Mouse (Mus musculus) stomach, embryonic 15.5 days (tissue): Measurements from ENCODE around the gene Gpr146. TPM values are rescaled to one million over a fixed set of nuclear protein-coding genes. Genes with fewer than 3 reads are reported as not detected.

Experiments
- ATAC-seq: fragments of 200-750 bp; cut with Nextera tagmentation; 2 replicates; pipeline ENCODE4 v1.8.0; 2017; ENCODE audit warnings: low read depth, moderate number of reproducible peaks, moderate TSS enrichment; ENCODE audit not compliant: insufficient read depth, low FRiP score
- H3K27ac ChIP-seq: fragments of 300-500 bp; sonication (generic); 2 replicates; pipeline ENCODE4 v1.5.1; 2015; ENCODE audit warnings: mild to moderate bottlenecking, inconsistent platforms
- H3K27me3 ChIP-seq: fragments of 300-500 bp; sonication (generic); replicated peaks from 2 replicates; pipeline ENCODE4 v1.6.1; 2015; ENCODE audit warnings: inconsistent platforms
- H3K36me3 ChIP-seq: fragments of 300-500 bp; sonication (generic); 2 replicates; pipeline ENCODE4 v1.6.1; 2015; ENCODE audit warnings: inconsistent platforms
- H3K4me1 ChIP-seq: fragments of 300-500 bp; sonication (generic); 2 replicates; pipeline ENCODE4 v1.6.1; 2015; ENCODE audit warnings: inconsistent platforms
- H3K4me2 ChIP-seq: fragments of 300-500 bp; sonication (generic); 2 replicates; pipeline ENCODE4 v1.6.1; 2015; ENCODE audit warnings: mild to moderate bottlenecking, inconsistent platforms
- H3K4me3 ChIP-seq: fragments of 300-500 bp; sonication (generic); replicated peaks from 2 replicates; pipeline ENCODE4 v1.5.1; 2015; ENCODE audit warnings: inconsistent platforms
- H3K9ac ChIP-seq: fragments of 300-500 bp; sonication (generic); 2 replicates; pipeline ENCODE4 v1.6.1; 2015; ENCODE audit warnings: inconsistent platforms
- H3K9me3 ChIP-seq: fragments of 300-500 bp; sonication (generic); 2 replicates; pipeline ENCODE4 v1.6.1; 2016; ENCODE audit warnings: inconsistent platforms
- WGBS: fragments of 180-500 bp; shearing (Covaris S2); methylation state at CpG from one replicate; pipeline ENCODE4 v1.1.7; 2015; 5-methylcytosine and 5-hydroxymethylcytosine counted together
- polyA plus RNA-seq: library from polyadenylated mRNA; unstranded; fragments of >200 nt; fragmentation: Nextera tagmentation; extraction: Ambion mirVana; gene quantifications from 2 replicates; pipeline ENCODE4 v1.2.1, GENCODE M21; 2015

Gpr146 gene
- polyA plus RNA-seq, 1 experiment from 2014 or later, result 3.3 TPM

DNA sequence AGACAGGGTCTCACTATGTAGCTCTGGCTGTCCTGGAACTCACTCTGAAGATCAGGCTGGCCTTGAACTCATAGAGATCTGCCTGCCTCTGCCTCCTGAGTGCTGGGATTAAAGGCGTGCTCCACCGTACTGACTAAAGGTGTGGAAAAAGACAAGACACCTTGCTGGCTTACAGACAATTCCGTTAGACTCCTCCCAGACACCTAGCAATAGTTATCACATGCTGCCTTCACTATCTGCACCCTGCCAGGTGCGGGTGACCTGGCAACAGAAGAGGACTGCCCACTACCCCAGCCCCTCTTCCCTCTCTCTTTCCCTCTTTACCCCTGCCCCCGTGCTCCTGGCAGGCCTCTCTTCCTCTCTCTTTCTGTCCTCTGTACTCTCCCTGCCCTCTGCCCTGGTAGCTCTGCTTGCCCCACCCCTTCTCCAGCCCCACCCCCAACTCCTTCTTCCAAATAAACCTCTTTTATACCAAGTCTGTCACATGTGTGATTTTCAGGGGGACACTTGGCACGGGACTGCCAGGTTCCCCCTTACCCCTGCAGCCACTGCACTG lies 3.5 kb upstream of the Gpr146 start:
- Histone ChIP-seq H3K4me1 (peaks cover 43% of the 10 kb centered on the region), H3K36me3 (no peaks in the 10 kb centered on the region), H3K27me3 (no peaks in the 10 kb centered on the region), H3K9me3 (no peaks in the 10 kb centered on the region), H3K4me3 (no peak overlapping the region), H3K4me2 (no peak overlapping the region), H3K27ac (no peak overlapping the region), H3K9ac (no peak overlapping the region)
- ATAC-seq, result no peak
- 74% methylated on average over 6 of the region's 6 CpGs for WGBS

DNA sequence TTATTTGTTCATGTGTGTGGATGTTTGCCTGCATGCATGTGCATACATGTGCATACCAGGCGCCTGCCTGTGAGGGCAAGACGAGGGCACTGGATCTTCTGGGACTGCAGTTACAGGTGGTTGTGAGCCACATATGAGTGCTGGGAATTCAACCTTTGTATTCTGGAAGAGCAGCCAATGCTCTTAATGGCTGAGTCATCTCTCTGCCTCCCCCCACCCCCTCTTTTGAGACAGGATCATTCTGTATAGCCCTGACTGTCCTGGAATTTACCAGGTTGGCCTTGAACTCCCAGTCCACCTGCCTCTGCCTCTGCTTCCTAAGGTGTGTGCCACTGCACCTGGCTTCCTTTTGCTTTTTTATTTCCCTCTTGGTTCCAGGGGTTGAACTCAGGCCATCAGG lies 2.7 kb upstream of the Gpr146 start:
- Histone ChIP-seq H3K9me3 (no peaks in the 10 kb centered on the region), H3K36me3 (no peaks in the 10 kb centered on the region), H3K9ac (no peak overlapping the region), H3K27me3 (no peaks in the 10 kb centered on the region), H3K4me3 (no peak overlapping the region), H3K4me2 (no peak overlapping the region), H3K4me1 (peaks cover 52% of the 10 kb centered on the region), H3K27ac (no peak overlapping the region)
- ATAC-seq, result no peak
- WGBS, result 72% methylated on average over 2 of the region's 2 CpGs

DNA sequence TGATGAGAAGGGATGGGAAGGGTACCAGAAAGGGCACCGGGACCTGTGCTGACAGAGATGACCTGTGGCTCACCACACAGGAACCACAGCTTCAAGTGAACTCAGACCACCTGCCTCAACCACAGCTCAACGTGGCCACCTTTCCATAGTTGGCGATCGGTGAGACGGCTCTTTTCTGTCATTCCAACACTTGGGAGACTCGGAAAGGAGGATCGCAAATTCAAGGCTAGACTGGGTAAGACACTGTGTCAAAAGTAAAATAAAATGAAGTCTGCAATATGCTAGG lies 717 bp downstream of the Gpr146 start:
- no peak overlapping the region for H3K4me3 ChIP-seq
- H3K27me3 ChIP-seq, result no peaks in the 10 kb centered on the region
- no peak overlapping the region for H3K9ac ChIP-seq
- peaks cover 51% of the 10 kb centered on the region for H3K4me1 ChIP-seq
- no peaks in the 10 kb centered on the region for H3K36me3 ChIP-seq
- WGBS, result 78% methylated on average over 7 of the region's 7 CpGs
- ATAC-seq, result no peak
- peak overlapping the region; percentile 72; the same call in 1 of the 2 replicates for H3K27ac ChIP-seq
- no peak overlapping the region for H3K4me2 ChIP-seq
- H3K9me3 ChIP-seq, result no peaks in the 10 kb centered on the region

DNA sequence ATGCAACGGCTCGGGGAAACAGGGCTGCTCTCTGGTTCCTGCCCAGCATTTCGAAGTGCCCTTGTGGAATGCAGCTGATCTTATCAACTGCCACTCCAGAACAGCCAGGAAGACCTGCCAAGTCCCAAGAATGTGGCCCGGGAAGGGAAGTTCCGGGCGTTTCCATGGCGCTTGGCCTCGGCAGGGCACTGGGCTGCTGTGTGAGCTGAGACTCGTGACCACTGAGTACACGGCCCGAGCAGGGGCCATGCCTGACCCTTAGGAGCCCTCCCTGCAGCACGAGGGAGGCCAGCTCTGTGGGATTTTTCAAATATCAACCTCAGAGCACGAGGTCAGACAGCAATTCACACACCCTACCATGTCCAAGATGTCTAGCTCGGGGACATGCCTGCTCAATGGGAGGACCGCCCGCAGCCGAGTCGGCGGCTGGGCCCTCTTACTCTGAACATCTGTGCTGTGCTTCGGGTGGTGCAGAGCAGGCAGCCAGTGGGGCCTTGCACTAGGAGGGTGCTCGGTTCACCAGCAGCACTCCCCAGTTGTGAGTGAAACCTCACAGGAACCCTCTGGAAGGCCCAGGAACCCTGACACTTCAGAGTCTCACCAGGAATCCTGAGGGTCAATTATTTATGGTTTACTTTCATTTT lies 1.6 kb downstream of the Gpr146 start:
- peaks cover 49% of the 10 kb centered on the region for H3K4me1 ChIP-seq
- H3K4me2 ChIP-seq, result peak overlapping the region; percentile 12; the same call in 1 of the 2 replicates
- ATAC-seq, result peak; percentile 12; the same call in 1 of the 2 replicates
- no peaks in the 10 kb centered on the region for H3K27me3 ChIP-seq
- H3K36me3 ChIP-seq, result no peaks in the 10 kb centered on the region
- no peaks in the 10 kb centered on the region for H3K9me3 ChIP-seq
- H3K27ac ChIP-seq, result peak overlapping the region; percentile 79
- no peak overlapping the region for H3K4me3 ChIP-seq
- no peak overlapping the region for H3K9ac ChIP-seq
- WGBS, result 38% methylated on average over 21 of the region's 21 CpGs

DNA sequence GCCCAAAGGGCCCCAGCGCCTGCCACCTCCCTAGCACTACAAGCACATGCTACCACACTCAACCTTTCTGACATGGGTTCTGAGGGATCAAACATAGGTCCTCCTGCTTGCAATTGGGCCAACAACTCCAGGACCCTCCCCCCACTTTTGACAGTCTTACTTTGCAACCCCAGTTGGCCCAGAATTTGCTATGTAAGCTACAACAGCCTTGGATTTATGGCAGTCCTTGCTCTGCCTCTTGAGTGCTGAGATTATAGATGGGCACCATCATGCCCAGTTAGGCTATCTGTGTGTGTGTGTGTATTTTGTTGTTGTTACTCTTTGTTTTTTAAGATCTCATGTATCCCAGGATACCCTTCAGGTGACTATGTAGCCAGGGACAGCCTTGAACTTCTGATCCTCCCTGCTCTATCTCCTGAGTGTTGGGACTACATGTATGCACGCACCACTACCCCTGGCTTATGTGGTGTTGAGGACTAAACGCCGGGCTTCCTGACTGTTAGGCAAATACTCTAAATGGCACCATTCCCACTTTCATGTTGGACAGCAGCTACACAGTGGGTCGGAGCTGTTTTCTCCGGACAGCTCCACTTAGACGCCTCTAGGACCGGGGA lies 2.4 kb downstream of the Gpr146 start:
- Histone ChIP-seq H3K4me1 (peaks cover 47% of the 10 kb centered on the region), H3K9ac (no peak overlapping the region), H3K4me3 (peak overlapping the region; percentile 65), H3K27me3 (no peaks in the 10 kb centered on the region), H3K9me3 (no peaks in the 10 kb centered on the region), H3K36me3 (no peaks in the 10 kb centered on the region), H3K4me2 (peak overlapping the region; percentile 93), H3K27ac (peak overlapping the region; percentile 79)
- ATAC-seq, result peak; percentile 5; the same call in 1 of the 2 replicates
- 17% methylated on average over 8 of the region's 8 CpGs for WGBS

DNA sequence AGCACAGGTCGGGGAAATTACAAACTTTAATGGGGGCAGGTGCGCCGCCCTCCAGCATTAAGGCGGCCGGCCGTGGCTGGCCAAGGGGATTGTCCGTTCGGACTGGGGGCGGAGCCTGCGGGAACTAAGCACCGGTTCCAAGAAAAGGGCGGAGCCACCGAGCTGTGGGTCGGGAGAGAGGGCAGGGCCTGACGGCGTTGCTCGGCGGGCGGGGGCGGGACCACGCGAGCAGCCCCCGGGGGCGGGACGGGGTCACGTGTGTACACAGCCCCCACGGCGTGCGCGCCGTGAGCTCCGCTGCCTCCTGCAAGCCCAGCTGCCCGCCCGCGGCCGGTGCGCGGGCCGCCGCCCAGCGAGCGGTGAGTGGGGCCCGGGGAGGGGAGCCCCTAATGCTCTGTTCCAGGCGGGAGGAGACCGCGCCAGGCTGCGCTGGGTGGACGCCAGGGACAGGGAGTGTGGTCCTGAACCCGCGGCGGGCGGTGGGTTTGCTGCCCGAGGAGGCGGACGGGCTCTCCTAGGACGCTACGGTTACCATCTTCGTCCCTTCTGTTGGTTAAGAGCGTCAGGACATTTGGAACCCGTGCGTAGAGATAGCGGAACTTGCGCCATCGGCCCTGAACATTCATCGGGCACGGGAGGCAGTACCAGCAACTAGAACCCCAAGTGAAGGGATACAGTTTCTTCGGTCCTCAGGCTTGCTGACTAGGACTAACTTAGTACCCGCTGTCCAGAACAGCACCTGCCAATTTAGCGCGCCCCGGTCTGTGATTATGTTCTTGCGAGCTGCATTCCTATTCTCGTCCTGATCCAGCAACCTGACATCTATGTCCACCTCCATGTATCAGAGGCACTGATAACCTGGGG lies 3.1 kb downstream of the Gpr146 start:
- ATAC-seq, result peak; percentile 81
- 2% methylated on average over 71 of the region's 73 CpGs for WGBS
- Histone ChIP-seq H3K9ac (peak overlapping the region; percentile 47), H3K36me3 (no peaks in the 10 kb centered on the region), H3K4me1 (peaks cover 47% of the 10 kb centered on the region), H3K4me3 (peak overlapping the region; percentile 65), H3K27me3 (no peaks in the 10 kb centered on the region), H3K9me3 (no peaks in the 10 kb centered on the region), H3K27ac (peak overlapping the region; percentile 79), H3K4me2 (peak overlapping the region; percentile 93)

DNA sequence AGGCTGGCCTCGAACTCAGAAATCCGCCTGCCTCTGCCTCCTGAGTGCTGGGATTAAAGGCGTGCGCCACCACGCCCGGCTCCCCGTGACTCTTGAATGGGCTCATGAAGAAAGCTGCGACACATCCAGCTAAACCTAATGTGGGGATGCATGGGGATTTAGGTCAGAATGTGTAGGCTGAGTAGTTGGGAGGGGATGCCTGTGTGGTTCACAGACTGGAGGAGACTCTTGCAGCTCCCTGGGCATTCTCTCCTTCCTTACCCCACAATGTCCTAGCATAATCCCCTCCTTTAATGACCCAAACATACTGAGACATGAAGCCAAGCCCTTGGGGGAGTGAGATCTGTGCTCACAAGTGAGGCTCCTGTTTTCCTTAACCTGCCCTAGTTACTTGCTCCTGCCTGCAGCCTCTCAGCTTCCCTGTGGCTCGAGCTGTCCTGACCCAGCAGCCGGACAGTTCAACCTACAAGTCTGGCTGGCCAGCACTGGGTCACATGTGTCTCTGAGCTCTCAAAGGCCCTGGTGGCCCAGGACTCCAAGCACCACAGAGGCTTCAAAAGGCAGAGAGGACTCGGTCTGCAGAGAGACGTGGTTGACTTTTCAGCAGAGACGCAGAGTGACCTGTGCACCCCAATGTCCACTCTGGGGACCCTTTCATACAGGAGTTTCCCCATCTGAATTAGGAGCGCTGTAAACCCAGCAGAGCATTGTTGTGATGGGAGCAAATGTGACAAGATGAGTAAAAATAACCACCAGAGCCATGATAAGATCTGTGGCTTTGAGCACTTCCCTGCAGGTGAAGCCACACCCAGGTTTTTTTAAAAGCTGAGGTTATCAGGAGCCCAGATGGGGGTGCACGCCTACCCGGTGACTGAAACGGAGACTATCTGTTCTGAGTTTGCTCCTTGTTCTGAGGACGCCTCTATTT lies 4.4 kb downstream of the Gpr146 start:
- no peak overlapping the region for H3K9ac ChIP-seq
- H3K9me3 ChIP-seq, result no peaks in the 10 kb centered on the region
- peaks cover 43% of the 10 kb centered on the region for H3K4me1 ChIP-seq
- no peaks in the 10 kb centered on the region for H3K36me3 ChIP-seq
- ATAC-seq, result peak; percentile 33; the same call in 1 of the 2 replicates
- H3K27ac ChIP-seq, result peak overlapping the region; percentile 64
- H3K27me3 ChIP-seq, result no peaks in the 10 kb centered on the region
- peak overlapping the region; percentile 5; the same call in 1 of the 2 replicates for H3K4me2 ChIP-seq
- H3K4me3 ChIP-seq, result 0 out of 2 replicates have a peak overlapping the region, but pooled peaks have one; percentile 3
- 74% methylated on average over 18 of the region's 18 CpGs for whole genome bisulfite sequencing

DNA sequence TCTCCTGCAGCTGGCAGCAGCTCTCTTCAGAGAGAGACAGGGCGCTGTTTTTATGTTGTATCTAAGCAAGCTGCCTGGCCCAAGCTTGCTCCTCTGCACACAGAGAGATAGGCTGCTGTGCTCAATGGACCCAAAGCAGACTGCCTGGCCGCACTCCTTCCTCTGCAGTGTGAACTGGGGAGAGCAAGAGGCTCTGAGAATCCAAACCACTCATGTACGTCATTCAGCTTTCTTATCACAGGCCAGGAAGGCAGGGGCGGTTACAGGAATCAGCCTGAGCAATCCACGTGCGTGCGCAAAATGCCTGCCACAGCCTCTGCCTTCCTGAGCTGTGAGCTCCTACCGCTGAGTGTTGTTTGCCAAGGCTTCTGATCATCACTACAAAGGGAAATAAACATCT lies 5.3 kb downstream of the Gpr146 start:
- Histone ChIP-seq H3K27ac (peak overlapping the region; percentile 64), H3K27me3 (no peaks in the 10 kb centered on the region), H3K9me3 (no peaks in the 10 kb centered on the region), H3K4me1 (peaks cover 41% of the 10 kb centered on the region), H3K36me3 (no peaks in the 10 kb centered on the region), H3K9ac (no peak overlapping the region), H3K4me2 (0 out of 2 replicates have a peak overlapping the region, but pooled peaks have one; percentile 5), H3K4me3 (no peak overlapping the region)
- peak; percentile 36; the same call in 1 of the 2 replicates for ATAC-seq
- 65% methylated on average over 8 of the region's 8 CpGs for WGBS

DNA sequence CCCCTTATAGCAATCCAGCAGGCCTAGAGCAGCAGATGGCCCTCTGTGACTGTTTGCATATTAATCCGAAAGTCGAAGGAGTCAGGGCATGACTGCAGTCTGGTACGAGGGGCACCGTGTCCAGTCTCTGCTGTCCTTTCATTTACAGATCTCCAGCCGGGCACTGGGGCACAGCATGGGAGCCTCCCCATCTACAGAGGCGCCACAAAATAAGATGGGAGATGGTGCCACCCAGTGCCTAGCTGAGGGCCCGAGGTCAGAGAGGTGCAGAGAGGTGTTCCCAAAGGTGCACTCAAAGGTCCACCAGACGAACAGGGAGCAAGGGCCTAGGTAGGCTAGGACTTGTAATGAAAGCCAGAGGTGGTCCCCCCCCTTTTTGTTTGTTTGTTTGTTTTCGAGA lies 5.7 kb downstream of the Gpr146 start:
- peaks cover 41% of the 10 kb centered on the region for H3K4me1 ChIP-seq
- no peak overlapping the region for H3K9ac ChIP-seq
- H3K27me3 ChIP-seq, result no peaks in the 10 kb centered on the region
- H3K36me3 ChIP-seq, result no peaks in the 10 kb centered on the region
- 0 out of 2 replicates have a peak overlapping the region, but pooled peaks have one; percentile 64 for H3K27ac ChIP-seq
- no peak for ATAC-seq
- 78% methylated on average over 9 of the region's 9 CpGs for WGBS
- H3K4me2 ChIP-seq, result 0 out of 2 replicates have a peak overlapping the region, but pooled peaks have one; percentile 5
- H3K9me3 ChIP-seq, result no peaks in the 10 kb centered on the region
- H3K4me3 ChIP-seq, result no peak overlapping the region

DNA sequence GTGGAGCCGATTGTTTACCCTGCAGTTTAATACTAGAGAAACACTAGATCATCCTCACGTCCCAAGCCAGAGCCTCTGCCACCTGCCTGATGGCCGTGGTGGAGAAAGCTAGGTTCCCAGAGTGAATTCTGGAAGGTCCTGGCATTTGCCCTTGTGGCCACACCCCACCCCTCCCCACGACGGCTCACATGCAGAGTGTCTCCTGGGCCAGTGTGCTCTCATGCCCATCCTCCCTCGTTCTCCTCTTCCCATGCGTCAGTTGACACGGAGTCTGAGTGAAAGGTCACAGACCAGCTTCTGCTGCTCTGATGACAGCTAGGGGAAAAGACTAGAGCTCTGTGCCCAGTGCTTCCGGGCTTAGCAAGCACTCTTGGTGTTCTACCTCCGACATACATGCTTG lies 7.0 kb downstream of the Gpr146 start:
- Histone ChIP-seq H3K36me3 (no peaks in the 10 kb centered on the region), H3K27me3 (no peaks in the 10 kb centered on the region), H3K27ac (no peak overlapping the region), H3K4me3 (no peak overlapping the region), H3K4me2 (no peak overlapping the region), H3K4me1 (peaks cover 40% of the 10 kb centered on the region), H3K9ac (no peak overlapping the region), H3K9me3 (no peaks in the 10 kb centered on the region)
- 39% methylated on average over 10 of the region's 10 CpGs for WGBS
- no peak for ATAC-seq

DNA sequence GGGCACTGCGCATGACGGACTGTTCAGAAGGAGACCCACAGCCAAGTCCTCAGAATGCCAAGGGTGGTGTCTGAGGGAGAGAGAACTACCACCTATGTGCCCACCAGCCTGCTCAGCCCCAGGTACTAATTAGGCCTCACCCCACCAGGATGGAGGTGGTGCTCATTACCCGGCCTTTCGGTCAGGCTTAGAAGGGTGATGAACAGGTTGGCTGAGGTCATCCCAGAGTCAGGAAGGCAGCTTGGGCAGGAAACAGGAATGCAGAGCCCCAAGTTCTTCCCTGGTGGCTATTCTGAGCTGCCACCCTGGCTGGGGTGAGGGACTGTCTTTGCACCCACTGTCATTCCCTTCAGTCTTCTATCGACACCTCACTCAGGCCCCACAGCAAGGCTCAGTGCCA lies 8.6 kb downstream of the Gpr146 start:
- H3K27ac ChIP-seq, result no peak overlapping the region

More for the DNA sequence above, 8.6 kb downstream of the Gpr146 start:
- no peak overlapping the region for H3K4me3 ChIP-seq
- no peaks in the 10 kb centered on the region for H3K36me3 ChIP-seq
- WGBS, result 94% methylated on average over 5 of the region's 5 CpGs
- no peak overlapping the region for H3K4me2 ChIP-seq
- no peak for ATAC-seq
- H3K9me3 ChIP-seq, result no peaks in the 10 kb centered on the region
- H3K27me3 ChIP-seq, result no peaks in the 10 kb centered on the region
- no peak overlapping the region for H3K9ac ChIP-seq
- H3K4me1 ChIP-seq, result peaks cover 33% of the 10 kb centered on the region
